Mouse (Mus musculus): ENCODE results near the gene Per1.

GRCm38 (mm10) chr11:69124498-69124847, 29.5 kb downstream of the Per1 start:
- TF ChIP-seq POLR2A (IDR thresholded peaks at IDR 0.05; ENCODE audit: insufficient read depth, low read length), result no peak
- TF ChIP-seq CTCF (IDR thresholded peaks at IDR 0.05; ENCODE audit: low read depth, low read length), result no peak
- TF ChIP-seq EP300 (IDR thresholded peaks at IDR 0.05; ENCODE audit: insufficient read depth, low read depth, low read length), result no peak

Data from ES-Bruce4 (cell line).